Mouse (Mus musculus) ES-CJ7 (cell line): ENCODE results near the gene Zfp787.
A peak's percentile ranks its signal among the peaks of the same experiment; 100 is the strongest.

ENCODE experiments used
- DNase-seq: peaks from one replicate; pipeline ENCODE4 v3.0.0; 2011; ENCODE audit warnings: low read depth, low spot score

Zfp787 gene

DNA sequence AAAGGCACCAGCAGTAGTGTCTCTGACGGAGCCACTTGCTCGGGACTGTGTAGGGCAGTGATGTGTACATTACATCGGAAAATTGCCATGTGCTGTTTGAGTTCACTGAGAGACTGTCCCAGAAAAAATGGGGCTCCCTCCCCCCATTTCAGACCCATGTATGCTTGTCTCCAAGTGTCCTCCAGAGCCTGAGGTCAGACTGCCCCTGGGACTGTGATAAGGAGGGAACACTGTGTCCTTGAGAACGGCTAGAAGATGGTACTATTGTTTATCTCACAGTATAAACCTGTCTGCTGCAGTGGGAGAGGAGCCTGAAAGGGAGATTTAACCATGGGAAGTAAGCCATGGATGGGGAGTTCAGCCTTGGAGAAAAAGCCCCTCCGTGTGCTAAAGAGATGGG lies 8.9 kb upstream of the Zfp787 start:
- no peak for DNase-seq

DNA sequence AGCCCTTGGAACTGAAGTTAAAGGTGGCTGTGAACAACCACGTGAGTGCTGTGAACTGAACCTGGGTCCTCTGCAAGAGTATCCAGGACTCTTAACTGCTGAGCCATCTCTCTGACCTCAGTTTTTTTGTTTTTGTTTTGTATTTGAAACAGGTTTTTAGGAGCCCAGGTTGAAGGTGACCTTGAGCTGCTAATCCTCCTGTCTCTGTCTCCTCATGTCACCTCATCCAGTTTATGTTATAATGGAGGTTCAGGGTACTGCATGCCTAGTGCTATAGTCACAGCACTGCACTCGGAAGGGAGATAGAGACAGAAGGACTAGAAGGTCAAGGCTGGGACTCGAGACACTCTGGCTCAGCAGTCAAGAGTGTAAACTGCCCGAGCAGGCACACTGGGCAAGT lies 6.4 kb upstream of the Zfp787 start:
- peak; percentile 23 for DNase-seq

DNA sequence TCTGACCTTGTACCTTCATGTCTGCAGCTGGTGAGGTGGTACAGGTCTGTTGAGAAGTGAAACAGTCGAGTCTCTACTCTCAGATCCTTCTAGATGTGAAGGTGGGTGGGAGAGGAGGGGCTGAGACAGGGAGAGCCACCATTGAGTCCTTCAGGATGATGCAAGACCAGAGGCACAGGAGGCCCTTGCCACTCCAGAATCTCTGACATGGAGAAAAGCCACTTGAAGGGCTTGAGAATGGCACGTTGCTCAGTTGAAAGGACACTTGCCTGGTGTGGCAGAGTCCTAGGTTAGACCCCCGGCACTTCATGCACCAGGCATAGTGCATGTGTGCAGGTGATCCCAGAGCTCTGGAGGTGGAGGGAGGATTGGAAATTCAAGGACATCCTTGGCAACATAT lies 5.7 kb upstream of the Zfp787 start:
- DNase-seq: no peak

DNA sequence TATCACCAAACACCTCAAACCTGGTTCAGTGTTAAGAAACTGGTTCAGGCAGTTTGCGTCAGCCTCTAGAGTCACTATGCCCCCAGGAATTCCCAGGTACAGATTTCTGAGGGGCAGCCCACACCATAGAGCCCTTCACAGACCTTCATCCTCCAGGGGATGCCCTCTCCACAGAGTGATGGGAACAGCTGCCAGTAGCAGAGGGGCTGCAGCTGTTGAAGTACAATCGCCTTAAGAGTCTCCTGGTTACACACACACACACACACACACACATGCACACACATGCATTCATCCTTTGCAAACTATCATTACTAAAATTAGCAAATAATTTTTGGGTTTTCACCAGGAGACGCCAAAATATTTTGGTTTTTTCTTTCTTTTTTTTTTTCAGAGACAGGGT lies 3.8 kb upstream of the Zfp787 start:
- DNase-seq: no peak

DNA sequence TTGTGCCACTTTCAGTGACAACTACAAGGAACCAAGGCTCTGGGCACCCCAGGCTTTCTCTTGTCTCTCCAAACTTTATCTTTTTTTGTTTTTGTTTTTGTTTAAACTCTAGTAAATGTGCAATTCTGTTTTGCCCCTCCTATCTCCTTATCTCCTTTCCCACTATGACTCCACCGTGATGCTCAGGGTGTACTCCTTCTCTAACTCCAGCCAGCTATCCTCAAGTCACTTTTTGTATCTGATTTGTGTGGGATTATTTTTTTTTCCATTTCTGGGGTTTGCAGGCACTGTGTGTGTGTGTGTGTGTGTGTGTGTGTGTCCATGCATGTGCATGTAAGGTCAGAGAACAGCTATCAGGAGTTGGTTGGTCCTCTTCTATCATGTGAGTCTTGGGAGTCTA lies 1.7 kb upstream of the Zfp787 start:
- DNase-seq: no peak

DNA sequence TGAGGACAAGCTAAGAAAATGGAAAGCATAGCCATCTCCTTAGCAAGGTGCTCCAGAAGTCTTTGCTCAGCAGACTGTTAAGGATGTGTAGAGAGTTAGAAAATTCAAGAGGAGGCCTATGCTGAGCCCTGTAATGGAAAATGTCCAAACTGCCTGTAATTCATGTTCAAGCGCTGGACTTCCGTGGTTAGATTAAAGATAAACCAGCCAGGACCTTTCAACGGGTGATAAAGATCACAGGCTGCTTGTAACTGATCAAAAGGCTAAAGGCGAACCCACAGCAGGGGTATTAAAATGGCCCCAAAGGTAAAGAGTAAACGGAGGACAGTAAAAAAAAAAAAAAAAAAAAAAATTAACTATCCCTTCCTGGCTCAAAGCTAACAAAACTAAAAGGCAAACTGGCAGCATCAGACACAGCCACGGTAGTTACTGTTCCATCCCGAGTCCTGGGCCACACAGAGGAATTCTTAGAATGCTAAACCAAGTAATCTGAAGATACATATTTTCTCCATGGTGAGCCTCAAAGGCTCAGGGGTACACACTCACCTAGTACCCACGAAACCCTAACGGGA lies 1.2 kb upstream of the Zfp787 start:
- no peak for DNase-seq

DNA sequence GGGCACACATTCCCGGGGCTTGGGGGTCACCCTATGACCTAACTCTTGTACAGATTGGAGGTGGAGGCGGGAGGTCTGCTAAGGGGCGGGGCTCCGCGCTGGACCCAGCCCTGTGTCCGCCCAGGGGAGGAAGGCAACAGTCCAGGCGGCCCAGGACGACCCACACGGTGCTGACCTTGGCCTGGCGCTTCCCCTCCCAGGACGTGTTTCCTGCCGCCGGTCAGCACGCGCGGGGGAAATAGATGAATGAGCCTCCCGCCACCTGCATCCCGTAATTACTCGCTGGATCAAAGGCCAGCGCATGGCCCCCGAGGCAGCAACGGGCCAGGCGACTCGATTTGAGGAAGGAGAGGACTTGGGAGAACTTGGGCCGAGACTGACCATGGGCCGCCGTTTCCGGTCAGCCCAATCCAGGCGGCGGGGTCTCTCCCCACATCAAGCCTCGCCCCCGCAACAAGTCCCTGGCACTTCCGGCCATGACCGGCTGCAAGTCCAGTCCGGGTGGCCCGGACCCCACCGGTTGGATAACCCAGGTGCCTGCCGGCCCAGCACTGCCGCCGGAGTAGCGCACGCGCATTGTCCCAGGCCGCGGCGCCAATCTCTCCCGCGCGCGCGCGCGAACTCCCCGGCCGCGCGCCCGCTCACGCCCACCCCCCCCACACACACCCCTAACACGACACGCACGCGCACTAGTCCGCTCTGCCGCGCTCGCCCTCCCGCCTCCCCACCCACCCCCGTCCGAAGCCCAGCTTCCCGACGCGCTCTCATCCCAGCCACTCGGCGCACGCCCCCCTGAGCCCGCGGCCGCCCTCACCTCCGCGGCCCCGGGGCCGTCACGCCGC lies 545 bp downstream of the Zfp787 start:
- peak; percentile 84 for DNase-seq

DNA sequence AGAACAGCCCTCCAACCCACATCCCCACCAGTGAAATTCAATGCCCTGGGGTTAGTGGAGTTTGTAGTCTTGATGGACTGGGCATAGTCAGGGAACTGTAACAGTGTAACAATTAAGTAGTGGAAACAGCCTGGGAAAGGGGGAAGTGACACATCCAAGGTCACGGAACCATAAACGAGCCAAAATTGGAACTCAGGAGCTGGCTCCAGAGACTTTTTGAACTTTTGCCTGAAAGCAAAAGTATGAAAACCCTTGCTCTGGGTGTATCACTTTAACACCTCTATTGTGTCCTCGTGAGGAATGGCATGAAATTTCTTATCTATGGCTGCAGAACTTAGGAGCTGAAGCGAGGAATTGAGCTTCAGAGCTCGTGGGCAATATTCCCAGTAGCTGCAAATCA lies 1.6 kb downstream of the Zfp787 start:
- DNase-seq: no peak

DNA sequence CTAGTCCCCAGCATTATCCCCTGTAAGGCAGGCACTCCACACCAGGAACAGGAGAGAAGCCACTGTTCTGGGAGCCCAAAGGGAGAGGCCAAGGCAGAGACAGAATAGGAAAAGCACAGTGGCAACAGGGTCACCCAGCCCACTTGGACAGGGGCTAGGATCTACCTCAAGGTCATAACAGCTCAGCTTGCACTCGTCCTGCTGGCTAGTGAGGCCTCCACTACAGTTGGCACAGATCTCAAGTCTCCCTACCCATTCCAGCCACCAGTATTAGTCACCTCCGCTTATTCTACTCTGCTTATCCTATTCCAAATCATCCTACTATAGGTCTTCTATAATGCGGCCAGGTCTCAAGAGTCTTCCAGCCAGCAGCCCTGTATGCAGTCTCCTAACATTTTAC lies 2.7 kb downstream of the Zfp787 start:
- DNase-seq: no peak

DNA sequence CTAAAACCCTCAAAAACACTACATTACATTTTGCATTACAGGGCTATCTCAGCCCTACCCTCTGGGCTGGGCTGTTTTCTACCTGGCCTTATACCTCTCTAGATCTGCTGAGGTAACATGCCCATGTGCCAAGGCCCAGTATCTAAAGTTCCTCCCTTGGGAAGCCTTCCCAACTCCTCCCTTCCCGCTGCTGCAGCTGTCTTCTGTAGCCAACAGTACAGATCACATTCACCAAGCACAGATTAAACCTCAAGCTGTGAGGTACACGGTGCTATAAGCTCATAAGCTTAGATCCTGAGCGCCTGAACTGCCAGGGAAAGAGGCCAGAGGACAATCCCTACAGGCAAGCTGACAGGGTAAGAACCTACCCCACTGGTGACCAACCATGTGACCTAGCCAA lies 3.8 kb downstream of the Zfp787 start:
- no peak for DNase-seq

DNA sequence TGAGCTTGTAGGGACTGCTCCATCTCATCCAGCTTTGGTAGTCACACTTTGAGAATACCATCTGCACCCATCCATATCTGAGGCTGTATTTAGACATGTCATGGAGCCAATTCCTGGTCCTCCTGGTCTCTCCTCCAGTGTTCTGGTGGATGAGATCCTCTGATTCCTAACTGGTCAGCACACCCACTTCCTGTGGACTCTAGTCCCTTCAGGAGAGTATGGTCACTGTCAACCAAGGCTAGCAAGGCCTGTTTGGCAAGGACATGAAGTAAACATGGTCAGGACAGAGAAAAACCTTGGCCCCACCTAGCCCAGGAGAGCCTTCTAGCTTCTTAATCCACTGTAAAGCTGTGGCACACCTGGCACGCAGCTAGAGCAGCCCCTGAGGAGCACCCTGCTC lies 4.5 kb downstream of the Zfp787 start:
- no peak for DNase-seq

DNA sequence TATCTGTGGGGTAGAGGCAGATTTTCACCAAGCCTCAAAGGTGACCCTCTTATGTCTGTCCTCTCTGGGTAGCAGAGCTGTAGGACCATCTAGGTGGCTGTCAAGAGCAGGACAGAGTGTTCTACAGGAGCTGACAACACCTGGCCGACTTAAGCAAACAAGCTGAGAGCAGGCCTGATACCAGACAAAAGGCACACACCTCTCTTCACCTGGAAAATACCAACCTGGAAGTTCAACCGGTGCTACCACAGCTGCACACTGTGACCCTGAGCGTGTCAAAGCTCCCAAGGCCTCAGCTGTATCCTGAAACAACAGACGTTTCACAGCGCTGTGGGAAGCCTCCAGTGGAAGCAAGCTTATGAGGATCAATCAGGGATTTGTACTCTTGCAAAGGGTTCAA lies 8.1 kb downstream of the Zfp787 start:
- no peak for DNase-seq

DNA sequence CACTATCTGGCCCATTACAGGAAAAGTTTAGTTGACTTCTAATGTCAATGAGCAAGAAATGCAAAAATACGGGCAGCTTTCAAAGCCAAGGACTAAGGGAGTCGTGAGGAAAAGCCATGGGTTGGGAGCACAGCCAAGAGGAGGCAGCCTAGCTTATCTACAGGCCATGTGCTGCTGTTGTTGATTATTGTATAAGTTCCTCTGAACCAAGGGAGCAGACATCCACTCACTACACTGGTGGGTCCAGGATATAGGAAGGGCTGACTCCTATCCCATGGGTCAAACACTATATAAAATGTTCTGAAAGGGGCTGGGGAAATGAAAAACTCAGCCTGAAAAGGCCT lies 8.8 kb downstream of the Zfp787 start:
- no peak for DNase-seq

DNA sequence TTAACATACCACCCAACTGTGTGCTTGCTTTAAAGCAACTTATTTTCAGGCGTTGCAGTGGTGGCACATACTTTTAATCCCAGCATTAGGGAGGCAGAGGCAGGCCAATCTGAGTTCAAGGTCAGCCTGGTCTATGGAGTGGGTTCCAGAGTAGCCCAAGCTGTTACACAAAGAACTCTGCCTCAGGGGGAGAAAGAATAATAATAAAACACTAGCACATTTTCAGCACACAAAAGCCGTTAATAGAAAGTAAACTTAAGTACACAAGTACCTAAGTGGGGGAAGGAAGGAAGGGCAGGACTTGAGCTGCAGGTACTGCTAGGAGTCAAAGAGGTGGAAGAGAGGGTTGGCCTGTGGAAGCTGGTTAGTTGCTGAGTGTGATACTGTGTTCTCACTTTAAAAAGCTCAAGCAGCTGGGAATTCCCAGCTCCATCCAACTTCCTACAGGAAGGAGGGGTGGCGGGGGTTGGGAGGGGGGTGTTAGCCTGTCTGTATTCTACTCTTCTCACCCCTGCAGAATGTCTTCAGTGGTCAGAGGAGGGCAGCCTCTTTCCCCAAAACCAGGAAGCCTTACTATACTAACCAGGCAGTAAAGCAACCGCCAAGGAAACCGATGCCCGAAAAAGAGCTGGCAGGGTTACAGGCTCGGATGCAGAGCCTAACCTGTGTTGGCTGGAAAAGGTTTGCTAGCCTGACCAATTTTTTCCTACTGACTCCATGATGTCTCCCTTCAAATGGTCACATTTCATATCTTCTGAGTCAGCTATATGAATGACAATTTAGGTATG lies 9.4 kb downstream of the Zfp787 start:
- peak; percentile 50 for DNase-seq

DNA sequence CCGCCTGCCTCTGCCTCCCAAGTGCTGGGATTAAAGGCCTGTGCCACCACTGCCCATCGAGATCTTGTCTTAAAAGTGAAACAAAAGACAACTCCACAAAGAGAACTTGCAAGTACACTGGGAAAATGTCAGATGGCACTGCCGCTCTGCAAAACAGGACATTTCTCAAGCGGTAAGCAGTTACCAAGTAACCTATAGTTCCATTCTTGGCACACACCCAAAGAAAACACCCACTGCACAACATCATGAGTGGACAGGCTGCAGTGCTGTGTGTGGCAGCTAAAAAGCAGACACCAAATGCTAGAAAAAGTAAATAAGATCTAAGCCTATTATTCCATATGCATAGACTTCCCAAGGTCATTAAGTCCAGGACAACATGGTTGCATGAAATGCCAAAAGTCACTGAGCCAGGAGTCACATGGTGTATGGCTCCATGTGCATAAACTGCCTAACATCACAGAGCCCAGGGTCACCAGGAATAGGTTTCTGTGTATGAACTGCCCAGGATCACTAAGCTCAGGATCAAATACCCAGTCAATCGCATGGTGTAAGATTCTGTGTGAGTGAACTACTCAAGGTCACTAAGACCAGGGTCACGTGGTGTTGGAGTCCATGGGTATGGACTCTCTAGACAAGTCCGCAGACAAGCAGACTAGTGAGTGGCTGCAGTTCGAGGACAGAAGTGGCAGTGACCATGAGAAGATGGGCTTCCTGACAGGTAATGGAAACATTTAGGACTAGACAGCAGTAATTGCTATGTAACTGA lies 10.2 kb downstream of the Zfp787 start:
- no peak for DNase-seq

DNA sequence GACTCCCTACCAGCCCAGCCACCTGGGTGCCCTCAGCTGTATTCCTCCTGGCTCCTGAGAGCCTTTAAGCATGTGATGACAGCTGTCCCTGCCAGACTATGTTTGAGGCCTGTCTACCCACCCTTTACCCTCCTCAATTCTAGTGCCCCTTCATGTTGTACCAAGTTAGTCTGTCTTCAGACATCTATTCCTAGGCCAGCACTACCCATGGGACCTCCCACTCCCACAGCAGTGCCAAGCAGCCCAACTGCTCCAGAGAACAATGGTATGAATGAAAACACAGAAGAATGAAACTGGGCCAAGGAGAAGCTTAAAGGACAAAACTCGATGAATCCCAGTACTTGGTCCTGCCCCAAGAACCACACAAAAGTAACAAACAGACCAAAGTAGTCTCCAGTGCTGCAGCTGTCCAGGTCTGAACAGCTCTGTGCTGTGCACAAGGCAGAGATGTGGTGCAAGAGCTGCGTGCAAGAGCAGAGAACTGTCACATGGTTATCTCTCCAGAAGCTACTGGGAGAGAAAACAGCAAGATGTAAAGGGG lies 11.7 kb downstream of the Zfp787 start:
- no peak for DNase-seq

DNA sequence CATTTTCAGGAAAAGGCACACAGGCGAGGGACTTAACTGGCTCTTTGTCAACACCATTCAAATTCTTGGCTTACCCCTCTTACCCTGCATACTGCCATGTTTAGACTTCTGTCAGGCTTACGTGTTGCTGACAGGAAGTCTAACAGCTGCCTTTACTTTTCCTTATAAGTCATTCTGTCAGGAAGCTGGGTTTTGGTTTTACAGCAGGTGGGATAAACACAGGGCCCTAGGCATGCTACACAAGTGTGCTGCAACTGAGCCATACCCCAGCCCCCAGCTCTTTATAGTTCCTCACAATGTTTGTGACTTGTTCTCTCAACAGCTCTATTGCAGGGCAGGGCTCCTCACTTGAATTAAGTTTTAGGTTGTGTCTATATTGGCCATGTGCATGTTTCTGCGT lies 16.5 kb downstream of the Zfp787 start:
- DNase-seq: no peak

DNA sequence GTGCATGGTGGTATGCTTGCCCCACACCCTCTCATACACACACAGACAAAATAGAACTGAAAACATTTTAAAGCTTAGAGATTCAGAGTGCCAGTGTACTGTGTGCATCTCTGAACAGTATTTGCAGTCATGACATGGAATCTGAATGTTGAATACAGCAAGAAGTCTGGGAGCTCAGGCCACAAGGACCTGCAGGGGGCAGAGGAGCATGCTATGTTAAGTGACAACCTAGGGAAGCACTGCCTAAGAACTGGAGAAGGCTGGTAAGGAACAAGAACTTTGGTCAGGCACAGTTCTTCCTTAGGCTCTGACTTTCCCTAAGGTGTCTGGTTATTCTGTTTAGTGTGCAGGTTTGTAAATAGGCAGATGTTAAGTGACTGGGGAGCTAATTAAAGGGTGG lies 19.3 kb downstream of the Zfp787 start:
- DNase-seq: no peak

DNA sequence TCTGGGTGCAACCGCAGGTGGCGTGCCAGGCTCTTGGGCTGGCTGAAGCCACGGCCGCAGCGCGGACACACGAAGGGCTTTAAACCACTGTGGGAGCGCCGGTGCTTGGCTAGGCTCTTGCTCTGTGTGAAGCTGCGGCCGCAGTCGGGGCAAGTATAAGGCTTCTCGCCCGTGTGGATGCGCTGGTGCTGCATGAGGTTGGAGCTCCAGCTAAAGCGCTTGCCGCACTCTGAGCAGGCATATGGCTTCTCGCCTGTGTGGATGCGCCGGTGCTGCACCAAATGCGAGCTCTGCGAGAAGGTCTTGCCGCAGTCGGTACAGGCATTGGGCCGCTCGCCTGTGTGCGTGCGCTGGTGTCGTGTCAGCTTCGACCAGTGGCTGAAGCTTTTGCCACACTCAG lies 23.2 kb downstream of the Zfp787 start:
- peak; percentile 45 for DNase-seq

DNA sequence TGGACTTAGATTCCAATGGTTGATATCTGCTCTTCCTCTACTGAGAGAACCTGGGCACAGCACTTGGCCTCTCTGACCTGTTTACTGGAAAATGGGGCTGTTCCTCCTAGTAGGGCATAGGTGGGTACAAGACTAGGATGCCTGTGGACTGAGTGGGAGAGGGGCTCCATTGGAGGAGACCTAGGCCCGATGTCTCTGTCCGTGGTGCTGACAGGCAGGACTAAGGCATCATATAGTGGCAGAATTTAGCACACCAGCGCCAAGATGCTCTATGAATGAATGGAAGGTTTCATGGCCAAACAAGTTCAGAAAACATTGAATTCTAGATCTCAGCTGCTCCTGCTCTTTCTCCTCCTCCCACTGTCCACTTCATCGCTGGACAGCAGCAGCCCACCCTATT lies 25.5 kb downstream of the Zfp787 start:
- peak; percentile 27 for DNase-seq

DNA sequence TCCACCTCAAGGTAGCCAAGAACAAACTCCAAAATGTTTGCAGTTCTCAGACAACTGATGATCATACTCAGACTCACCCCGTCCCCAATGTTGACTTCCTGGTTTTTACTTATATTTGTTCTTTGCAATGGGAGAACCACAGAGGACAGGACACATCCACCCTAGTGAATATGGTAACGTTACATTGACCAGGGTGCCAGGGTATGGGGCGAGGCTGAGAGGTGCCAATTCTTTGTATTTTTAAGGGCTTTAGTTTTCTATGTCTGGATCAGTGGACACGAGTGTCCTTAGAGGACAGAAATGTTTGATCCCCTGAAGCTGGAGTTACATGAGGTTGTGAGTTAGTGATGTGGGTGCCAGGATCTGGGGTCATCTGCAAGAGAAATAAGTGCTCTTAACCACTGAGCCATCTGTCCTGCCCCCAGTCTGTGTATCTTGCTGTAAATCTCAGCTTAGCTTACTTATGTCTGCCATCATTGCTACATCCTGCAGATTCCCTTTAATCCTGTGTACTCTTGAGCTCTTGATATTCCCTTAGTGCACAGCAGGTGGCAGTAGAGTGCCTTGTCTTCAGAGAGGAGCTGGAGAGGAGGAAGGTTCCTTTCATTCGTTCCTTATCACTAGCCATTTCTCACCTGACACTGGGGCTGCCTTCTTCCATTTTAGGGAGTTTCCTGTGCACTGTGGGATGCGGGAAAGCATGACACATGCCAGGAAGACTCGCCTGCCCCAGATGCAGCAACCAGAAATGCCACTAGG lies 28.9 kb downstream of the Zfp787 start:
- DNase-seq: peak; percentile 85
